Mouse (Mus musculus): ENCODE data around the gene Fer.
"Not testable (repeated sequence)": the region's sequence is repeated elsewhere in the genome, so short reads cannot be mapped to it uniquely, and the experiment has no call there.

The Fer gene

DNA sequence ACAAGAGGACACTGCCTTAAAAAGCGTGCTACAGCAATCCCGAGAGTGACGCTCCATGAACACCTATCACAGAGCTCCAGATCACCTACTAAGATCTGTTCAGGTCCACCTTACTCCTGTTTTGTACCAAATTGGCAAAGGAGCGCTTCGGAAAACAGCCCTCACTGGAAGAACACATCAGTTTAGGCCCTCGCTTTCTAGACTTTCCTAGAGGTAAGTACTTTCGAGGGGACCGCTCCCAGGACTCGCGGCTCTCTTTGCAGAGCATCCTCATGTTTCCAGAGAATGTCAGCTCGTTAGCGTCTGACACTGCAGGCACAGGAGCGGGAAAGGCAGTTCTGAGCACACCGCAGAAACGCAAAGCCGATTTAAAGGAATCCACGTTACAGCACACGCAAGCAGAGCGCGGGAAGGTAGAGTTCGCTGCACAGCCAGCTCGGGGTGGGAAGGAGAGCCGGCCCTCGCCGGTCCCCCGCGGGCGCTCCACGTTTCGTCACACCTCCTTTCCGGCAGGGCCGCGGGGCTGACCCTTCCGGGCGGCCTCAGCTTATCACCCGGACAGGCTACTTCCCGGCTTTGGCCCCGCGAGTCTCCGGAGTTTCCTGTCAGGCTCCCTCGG, at the start of gene Fer:
TSS of gene Fer (plus strand) at position 51 of the 619 bp plus-strand sequence.
- no peak for DNase-seq (ENCODE audit: low spot score)

DNA sequence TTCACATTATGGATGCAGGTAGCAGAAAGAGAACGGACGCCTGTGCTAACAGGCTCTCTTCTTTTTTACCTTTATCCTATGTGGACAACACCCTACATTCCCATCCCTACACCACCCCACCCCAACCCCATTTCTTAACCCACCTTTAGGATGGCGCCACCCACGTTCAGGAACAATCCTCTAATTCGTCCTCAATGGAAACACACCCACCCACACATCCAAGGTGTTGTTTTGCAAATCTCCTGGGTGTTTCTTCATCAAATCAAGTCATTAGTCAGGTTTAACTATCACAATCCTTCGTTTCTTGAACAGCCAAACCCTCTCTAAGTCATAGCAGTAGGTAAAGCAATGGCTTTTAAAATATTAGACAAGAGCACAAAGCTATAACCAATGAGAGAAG, 49.3 kb upstream of the Fer start:
- no peak for DNase-seq (ENCODE audit: low spot score)

DNA sequence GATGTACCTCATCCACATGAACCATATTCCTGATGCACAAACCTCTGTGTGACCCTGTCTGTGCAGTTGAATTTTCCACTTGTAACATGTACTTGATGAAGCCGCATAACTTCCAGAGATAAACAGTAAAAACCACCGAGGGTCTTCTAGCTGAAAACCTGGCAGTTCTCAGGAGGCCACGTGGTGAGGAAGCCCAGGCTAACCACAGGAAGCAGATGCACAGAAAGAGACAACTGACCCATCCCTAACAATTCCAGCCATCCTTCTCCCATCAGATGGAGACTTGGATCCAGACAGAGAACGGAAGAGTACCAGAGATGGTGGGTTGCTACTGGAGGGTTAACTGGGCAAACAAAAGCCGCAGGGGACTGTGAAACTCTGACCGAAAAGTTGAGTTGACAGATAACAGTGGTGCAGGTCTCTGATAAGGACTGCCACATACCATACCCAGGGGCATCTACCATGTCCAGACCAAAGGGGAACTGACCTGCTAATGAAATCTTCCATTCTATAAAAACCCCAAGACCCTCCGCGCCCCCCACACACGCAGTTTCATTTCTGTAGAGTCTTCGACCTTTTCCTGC, 44.3 kb upstream of the Fer start:
- DNase-seq (ENCODE audit: low spot score), result no peak

DNA sequence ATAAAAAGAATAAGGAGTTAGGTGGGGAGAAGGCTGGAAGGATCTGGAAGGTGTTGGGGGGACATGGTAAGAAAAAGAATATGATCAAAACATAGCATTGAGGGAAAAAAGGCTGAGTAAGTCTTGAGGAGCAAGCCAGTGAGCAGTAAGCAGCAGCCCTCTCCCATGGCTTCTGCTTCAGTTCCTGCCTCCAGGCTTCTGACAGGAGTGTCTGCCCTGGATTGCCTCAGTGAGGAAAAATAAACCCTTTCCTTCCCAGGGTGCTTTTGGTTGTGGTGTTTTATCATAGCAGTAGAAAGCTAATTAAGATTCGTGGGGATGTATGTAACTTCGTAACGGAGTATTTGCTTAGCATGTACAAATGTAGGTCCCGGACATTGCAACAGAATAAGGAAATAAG, 38.7 kb upstream of the Fer start:
- no peak for DNase-seq (ENCODE audit: low spot score)

DNA sequence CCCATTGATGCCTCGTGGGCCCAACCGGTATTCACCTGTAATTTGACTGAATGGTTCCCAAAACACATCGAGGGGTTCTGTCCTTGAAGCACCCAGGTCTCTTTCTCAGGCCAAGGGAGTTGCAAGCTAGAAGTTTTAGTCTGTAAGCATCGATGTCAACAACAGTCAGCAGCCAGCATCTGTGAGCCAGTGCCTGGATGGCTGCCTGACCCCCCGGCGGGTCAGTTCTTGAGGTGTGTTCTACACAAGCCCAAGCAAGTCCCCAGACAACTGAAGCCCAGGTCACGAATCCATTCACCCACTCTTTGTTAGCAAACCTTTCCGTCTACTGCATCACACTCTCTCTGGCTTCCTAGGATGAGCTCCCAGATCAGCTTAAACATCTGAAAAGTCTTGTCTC, 36.7 kb upstream of the Fer start:
- no peak for DNase-seq (ENCODE audit: low spot score)

DNA sequence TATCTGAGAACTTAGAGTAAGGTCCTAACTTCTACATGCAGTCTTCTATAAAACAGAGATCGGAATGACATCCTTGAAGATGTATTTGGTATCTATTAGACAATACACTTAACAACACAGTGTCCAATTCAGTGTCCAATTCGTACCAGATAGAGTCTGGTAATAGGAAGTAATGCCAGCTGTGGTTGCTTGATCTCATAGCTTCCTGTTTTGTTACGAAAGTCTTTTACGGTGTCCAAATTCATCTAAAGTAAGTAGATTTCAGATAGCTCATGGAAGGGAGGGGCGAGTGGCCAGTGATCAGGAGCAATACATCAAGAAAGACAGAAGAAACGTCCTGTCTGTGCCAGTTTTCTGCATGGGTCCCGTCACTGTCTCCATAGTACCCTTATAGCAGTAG, 36.1 kb upstream of the Fer start:
- no peak for DNase-seq (ENCODE audit: low spot score)

DNA sequence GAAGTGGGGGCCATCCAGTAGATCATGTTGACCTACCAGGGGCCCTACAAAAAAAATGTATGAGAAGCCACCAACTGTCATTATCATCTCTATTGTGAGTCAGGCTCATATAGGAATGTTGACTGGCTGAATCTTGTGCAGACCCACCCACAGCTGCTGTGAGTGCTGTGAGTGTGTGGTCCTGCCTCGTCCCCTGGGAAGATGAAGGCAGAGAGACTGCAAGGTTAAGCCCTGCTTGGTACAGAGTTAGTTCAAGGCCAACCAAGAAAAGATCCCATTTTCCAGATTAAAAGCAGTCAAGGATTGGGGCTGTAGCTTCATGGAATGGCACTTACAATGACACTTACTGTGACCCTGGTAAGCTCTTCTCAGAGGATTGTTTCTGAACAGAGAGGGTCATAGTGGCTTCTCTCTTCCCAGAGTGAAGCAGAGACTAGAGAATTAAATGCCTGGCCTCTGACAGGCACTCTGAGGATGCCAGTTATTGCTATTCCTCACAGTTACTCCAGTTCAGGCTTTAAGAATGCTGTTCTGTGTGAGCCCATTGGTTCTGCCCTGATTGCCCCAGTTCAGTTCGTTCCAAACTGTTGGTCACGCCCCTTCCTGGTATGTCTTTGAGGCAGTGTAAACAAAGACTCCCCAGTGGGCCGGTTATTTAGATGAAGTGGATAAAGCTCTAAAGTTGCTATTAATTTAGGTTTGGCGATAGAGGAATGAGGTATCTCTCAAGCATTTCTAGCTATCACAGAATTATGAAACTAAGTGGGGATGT, 34.1 kb upstream of the Fer start:
- DNase-seq (ENCODE audit: low spot score), result no peak

DNA sequence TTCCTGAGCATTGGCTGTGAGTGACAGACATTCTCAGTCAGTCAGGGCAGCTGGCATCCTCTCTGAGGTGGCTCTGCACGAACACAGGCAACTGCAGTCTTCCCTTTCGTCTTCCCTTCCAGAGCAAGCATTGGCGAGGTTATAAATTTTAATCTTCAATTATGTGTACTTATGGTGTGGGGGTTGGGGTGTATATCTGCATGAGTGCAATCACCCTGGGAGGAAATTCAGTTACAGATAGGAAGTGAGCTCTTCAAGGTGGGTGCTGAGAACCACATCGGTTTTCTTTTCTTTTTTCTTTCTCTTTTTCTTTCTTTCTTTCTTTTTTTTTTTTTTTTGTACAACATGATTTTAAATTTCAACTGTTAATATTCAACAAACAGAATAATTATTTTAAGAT, 31.3 kb upstream of the Fer start:
- DNase-seq (ENCODE audit: low spot score), result no peak

DNA sequence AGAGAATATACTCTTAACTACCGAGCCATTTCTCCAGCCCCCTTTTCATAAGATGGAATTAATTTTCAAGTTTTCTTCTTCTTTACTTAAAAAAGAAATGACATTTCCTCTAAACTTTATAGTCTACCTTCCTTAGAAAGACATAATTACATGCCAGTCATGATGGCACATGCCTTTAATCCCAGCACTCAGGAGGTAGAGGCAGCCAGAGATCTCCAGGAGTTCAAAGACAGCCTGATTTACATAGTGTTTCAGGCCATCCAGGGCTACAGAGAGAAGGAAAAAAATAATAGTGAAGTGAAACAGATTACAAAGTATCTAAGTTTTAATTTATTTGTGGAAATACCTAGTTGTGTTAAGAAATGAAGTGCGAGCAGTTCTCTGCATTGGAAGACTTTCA, 26.6 kb upstream of the Fer start:
- no peak for DNase-seq (ENCODE audit: low spot score)

DNA sequence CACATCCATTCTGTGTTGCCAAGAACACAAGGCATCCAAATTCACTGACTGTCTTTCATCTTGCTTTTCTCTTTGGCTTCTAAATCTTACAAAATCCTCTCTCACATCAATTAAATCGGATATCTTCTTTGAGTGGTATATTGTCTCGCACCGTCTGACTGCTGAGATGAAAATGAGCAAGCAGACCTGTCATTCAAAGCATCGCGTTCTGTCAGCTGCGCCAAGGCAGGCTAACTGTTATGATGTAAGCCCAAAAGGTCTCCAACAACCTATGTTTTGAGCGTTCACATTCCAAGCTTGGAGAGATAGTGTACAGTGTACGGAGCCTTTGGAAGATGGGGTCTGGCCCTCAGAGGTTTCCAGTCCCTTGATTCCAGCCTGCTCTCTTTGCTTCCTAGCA, 26.2 kb upstream of the Fer start:
- no peak for DNase-seq (ENCODE audit: low spot score)

DNA sequence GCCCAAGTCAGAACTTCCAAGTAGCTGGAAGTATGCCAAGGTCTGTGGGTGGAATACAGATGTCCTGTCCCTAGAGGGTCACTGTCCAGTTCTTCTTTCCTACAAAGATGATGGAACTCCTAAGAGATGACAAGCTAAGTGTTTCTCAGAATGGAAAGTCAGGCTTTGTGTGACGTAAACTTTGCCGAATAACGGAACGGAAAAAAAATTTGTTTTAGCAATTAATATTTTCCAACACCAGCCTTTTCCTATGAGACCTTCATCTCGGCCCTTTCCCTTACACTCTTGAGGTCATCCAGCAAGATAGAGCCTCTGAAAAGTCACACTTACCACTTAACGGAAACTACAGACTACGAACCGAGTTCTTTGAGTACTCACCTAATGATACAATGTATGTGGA, 24.7 kb upstream of the Fer start:
- DNase-seq (ENCODE audit: low spot score), result no peak

DNA sequence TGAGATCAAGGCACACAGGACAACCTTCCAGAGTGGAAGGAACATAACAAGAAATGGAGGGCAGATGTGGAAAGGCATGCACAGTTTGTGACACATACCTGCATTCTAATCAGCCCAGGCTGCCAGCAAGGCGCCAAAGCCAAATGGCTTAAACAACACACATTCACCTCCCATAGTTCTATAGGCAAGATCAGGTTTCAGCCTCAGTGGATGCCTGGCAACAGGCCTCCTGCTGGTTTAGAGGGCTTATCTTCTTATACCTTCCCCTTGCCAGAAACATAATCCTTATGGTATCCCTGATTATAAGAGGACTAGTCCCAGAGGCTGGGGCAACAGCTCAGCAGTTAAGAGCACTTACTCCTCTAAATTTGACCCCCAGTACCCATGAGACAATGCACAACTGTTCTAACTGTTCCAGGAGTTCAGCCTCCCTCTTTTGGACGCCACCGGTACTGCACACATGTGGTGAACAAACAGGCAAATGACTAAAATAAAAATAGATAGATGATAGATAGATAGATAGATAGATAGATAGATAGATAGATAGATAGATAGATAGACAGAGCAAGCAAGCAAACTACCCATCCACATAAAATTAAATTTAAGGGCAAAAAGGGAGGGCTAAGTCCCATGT, 23.1 kb upstream of the Fer start:
- no peak for DNase-seq (ENCODE audit: low spot score)

DNA sequence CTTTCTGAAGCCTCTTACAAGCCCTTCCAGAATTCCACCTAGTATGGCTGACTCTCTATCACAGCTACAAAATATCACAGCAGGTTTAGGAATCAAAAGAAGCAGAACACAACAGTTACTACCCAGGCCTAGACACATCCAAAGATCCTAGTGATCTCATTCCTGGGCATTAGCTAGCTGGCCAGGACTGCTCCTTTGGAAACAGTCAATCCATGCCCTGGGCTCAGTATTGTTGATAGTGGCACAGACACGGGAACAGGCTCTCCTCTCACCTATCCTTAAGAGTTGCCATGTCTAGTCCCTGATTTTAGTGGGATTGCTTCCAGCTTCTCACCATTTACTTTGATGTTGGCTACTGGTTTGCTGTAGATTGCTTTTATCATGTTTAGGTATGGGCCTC, 20.6 kb upstream of the Fer start:
- DNase-seq (ENCODE audit: low spot score), result no peak

DNA sequence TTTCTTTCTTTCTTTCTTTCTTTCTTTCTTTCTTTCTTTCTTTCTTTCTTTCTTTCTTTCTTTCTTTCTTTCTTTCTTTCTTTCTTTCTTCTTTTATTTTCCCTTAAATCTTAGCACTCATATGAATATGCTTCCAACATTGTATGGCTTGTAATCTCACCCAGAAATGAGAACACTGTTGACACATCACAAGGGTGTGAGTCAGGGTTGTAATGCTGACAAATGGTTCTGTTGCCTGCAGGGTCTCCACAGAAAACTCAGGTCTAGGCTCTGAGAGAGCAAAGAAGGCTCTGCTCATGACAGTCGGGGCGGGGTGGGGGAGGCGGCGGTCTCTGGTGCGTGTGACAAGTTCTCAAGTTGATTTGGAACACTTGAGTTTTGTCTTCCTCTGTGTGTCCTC, 17.9 kb upstream of the Fer start:
- DNase-seq (ENCODE audit: low spot score), result no peak

DNA sequence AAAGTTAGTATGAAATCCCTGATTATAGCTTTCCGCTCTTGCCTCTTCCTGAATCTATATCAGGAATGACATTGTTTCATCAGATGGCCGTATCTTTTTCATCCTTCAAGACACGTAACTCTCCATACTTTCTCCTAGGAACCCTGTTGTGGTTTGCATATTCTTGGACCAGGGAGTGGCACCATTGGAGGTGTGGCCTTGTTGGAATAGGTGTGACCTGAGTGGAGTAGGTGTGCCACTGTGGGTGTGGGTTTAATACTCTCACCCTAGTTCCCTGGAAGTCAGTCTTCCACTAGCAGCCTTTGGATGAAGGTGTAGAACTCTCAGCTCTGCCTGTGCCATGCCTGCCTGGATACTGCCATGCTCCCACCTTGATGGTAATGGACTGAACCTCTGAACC, 17.1 kb upstream of the Fer start:
- not testable (repeated sequence) for DNase-seq (ENCODE audit: low spot score)

DNA sequence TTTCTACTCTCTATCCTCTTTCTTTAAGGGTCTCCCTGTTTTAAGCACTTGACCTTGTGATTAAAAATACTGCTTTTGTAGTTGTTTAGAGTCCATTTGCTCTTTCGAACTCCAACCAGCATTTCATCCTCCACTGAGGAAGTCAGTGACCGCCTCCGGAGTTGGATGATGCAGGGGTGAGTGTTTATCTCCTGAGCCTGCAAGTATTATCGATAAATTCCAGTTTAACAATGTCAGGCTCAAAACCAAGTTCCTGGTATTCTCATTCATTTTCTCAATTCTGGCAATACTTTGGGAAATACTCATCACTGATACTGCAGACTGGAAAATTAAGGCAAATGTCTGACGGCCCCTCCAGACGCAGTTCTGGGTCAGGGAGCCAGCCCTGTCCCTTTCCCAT, 13.7 kb upstream of the Fer start:
- DNase-seq (ENCODE audit: low spot score), result no peak

DNA sequence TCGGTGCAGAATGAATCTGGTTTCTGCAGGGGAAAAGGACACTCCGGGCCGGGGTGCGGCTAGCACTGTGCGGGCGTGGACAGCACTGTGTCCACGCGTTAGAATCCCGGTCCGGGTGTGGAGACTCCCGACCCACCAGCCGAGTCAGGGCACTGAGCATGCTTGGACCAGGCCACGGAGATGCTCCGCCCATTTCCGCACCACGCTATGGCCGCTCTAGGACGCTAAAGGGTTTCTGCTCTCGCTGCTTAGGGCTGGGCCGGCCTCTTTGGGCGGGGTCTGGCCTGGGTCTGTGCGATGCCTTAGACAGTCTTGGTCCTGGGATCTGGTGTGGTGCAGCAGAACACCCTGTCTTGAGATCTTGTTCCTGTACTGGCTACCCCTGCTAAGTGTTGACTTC, 13.3 kb upstream of the Fer start:
- peak; percentile 88 for DNase-seq (ENCODE audit: low spot score)

DNA sequence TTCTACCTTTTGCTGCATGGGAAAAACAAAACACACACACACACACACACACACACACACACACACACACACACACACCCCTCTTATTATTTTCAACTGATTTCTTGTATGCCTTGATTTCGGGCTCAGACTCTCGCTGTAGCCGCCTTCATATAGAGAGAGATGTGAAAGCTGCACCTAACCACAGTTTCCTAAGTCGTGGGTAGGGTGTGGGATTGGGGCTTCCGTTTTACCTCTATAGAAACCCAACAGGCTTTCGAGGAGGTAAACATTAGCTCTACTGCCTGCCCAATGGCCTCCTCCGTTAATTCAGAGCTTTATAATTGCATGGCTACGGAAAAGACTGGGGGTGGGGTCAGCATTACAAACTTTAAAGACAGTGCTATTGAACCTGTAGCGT, 12.8 kb upstream of the Fer start:
- no peak for DNase-seq (ENCODE audit: low spot score)

DNA sequence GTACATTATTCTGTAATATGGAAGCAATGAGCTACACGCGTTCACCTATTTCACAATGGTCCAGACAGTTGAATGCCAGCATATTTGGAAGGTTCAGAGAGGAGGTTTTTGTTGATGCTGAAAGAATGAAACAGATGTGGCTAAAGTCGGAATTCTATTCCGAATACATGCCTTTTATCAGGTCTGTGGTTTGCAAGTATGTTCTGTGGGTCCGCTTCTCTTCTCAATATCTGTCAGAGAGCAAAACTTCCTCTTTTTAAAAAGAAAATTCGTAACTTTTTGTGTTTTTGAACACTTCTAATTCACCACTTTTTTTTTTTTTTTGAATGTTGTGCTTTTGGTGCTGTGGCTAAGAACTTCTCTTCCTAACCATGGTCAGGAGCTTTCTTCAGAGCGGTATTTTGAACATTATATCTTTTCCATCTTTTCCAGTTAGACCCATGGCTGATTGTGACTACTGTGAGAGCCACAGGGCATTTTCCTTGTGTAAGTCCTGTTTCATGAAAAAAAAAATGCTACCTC, 5.8 kb upstream of the Fer start:
- DNase-seq (ENCODE audit: low spot score), result no peak

DNA sequence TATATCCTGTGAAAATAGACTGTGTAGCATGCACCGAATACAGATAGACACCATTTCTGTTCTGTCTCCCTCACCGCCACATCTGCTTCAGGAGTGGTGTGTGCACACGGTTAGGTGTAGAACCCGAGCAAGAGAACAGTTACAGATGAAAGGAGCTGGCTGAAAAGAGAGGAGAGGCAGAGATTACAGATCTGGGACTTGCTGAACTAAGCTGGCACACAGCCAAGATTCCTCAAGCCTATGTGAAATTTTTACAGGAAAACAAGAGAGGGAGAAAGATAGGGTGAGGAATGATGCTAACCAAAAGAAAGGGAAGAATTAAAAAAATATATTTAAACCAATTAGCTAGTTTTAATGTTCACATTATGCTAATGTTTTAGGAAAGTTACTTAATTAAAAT, 1.9 kb upstream of the Fer start:
- DNase-seq (ENCODE audit: low spot score), result no peak

DNA sequence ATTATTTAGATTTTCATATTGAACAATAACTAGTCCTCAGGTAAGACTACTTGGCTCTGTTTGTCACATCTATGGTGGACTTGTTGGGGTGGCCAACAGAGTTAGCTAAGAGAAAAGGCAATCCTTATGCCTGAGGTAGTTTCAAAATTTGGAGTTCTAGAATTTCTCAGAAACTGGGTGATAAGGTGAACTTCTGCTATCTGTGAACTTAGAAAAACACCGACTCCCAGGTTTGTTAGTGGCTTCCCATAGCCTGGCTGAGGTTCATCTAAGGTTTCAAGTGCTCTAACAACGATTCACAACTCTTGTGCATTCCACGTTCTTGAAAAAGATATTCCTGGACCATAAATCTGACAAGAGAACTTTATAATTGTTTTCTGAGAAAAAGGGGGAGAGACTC, 463 bp upstream of the Fer start:
- DNase-seq (ENCODE audit: low spot score), result no peak

DNA sequence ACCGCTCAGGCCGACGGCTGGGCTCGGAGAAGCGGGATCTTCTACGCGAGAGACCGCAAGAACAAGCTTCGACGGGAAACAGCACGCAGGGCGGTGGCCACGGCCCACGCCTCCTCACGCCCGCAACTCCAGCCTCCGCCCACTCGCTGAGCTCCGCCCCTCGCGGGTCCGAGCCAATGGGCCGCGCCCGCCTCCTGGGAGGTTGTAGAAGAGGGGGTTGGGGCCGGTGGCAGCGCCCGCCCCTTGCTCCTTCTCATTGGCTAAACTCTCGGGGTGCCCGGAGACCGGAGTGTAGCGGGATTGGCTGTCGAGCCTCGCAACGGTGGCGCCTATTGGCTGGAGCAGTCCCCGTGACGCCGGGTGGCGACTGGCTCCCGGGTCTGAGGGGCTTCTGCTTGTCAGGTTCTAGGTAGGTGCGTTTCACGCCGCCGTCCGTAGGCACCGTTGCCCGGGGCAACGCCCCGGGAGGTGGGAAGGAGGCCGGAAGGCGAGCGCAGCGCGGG, 836 bp downstream of the Fer start, which contains the start of gene A930002H24Rik:
TSS of gene A930002H24Rik (minus strand) at position 145 of the 503 bp plus-strand sequence.
- DNase-seq (ENCODE audit: low spot score), result peak; percentile 100

DNA sequence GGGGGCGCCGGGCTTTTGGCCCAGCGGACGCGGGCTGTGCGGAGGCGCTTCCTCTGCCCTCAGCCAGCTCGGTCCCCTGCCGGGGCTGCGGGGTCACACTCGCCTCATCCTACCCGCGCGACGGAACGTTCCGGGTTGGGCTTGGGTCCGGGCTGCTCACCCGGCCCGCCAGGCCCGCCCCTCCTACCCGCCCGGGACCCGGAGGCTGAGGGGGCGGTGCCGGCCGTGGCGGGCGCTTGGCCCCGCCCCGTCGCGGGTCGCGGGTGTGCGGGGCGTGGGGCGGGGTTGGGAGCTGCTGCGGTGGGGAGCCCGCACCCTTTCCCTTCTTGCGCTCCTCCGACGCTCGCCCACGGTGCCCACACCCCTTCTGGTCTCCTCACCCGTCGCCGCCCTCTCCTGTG, 1.3 kb downstream of the Fer start:
- no peak for DNase-seq (ENCODE audit: low spot score)
